Mouse (Mus musculus): ENCODE data around the gene Hoxa10.

- no peak for TF ChIP-seq CTCF (IDR thresholded peaks at IDR 0.05)
- no peak for TF ChIP-seq EP300 (IDR thresholded peaks at IDR 0.05)
Observed at GRCm38 (mm10) chr6:52220865-52221310, 19.8 kb downstream of the Hoxa10 start.
